Mouse (Mus musculus): ENCODE results near the gene Bin2. TPM values are rescaled to one million over a fixed set of nuclear protein-coding genes. Genes with fewer than 3 reads are reported as not detected.

Bin2 gene
- polyA plus RNA-seq, 1 experiment from 2014 or later: 2.2 TPM

Small RNAs within 50 kb of the gene (microRNA-seq; reads per million reads assigned to microRNA genes)
- not detected for gene Mir6961

Other genes starting within 250 kb of the Bin2 start
- gene Gm5475, start 247.4 kb downstream of the Bin2 start, polyA plus RNA-seq (2015; fragmentation: Nextera tagmentation; extraction: Ambion mirVana): 0.18 and 0.19 TPM in 2 replicates
- gene Slc11a2, start 244.5 kb downstream of the Bin2 start, polyA plus RNA-seq (2015; fragmentation: Nextera tagmentation; extraction: Ambion mirVana): 19.9 and 27.6 TPM in 2 replicates
- 55.5 and 56.7 TPM in 2 replicates for gene Letmd1, start 200.5 kb downstream of the Bin2 start, polyA plus RNA-seq (2015; fragmentation: Nextera tagmentation; extraction: Ambion mirVana)
- gene Csrnp2, start 174.1 kb downstream of the Bin2 start, polyA plus RNA-seq (2015; fragmentation: Nextera tagmentation; extraction: Ambion mirVana): 43.5 and 46.5 TPM in 2 replicates
- 34.2 and 35.9 TPM in 2 replicates for gene Tfcp2, start 117.5 kb downstream of the Bin2 start, polyA plus RNA-seq (2015; fragmentation: Nextera tagmentation; extraction: Ambion mirVana)
- gene Pou6f1, start 69.6 kb downstream of the Bin2 start, polyA plus RNA-seq (2015; fragmentation: Nextera tagmentation; extraction: Ambion mirVana): 35.0 and 38.1 TPM in 2 replicates
- gene Dazap2, start 54.2 kb downstream of the Bin2 start, polyA plus RNA-seq (2015; fragmentation: Nextera tagmentation; extraction: Ambion mirVana): 125 and 130 TPM in 2 replicates
- 4.0 and 5.0 TPM in 2 replicates for gene Smagp, start 32.6 kb downstream of the Bin2 start, polyA plus RNA-seq (2015; fragmentation: Nextera tagmentation; extraction: Ambion mirVana)
- gene Cela1, start 18.4 kb upstream of the Bin2 start, polyA plus RNA-seq (2015; fragmentation: Nextera tagmentation; extraction: Ambion mirVana): 1.2 and 1.3 TPM in 2 replicates
- 0.14 and 0.25 TPM in 2 replicates for gene Galnt6, start 59.8 kb upstream of the Bin2 start, polyA plus RNA-seq (2015; fragmentation: Nextera tagmentation; extraction: Ambion mirVana)
- gene Slc4a8, start 92.2 kb upstream of the Bin2 start, polyA plus RNA-seq (2015; fragmentation: Nextera tagmentation; extraction: Ambion mirVana): 26.7 and 27.1 TPM in 2 replicates
- gene Scn8a, start 200.3 kb upstream of the Bin2 start, polyA plus RNA-seq (2015; fragmentation: Nextera tagmentation; extraction: Ambion mirVana): 21.0 and 29.2 TPM in 2 replicates

Data from hindbrain, embryonic 15.5 days (tissue).